Mouse (Mus musculus) CH12.LX (cell line): ENCODE results near the gene Mrln.
A peak's percentile ranks its signal among the peaks of the same experiment; 100 is the strongest.

Source experiments
- CTCF ChIP-seq, 2 experiments: IDR thresholded peaks in 1 of 2; conservative IDR thresholded peaks in 1 of 2; 2 replicates each; pipeline ENCODE4 v1.5.1; 2011 to 2012; ENCODE audit warnings: low read depth in 2 of 2, low read length in 2 of 2, improper control_type of control experiment in 1 of 2, inconsistent platforms in 1 of 2, mild to moderate bottlenecking in 1 of 2, moderate library complexity in 1 of 2
- E2F4 ChIP-seq: IDR thresholded peaks from 2 replicates; pipeline ENCODE4 v1.6.1; 2011; ENCODE audit warnings: low read depth, low read length, improper control_type of control experiment; ENCODE audit not compliant: insufficient replicate concordance
- EP300 ChIP-seq: IDR thresholded peaks from 2 replicates; pipeline ENCODE4 v1.6.1; 2011; ENCODE audit warnings: low read length, improper control_type of control experiment
- HCFC1 ChIP-seq: IDR thresholded peaks from 2 replicates; pipeline ENCODE4 v1.6.1; 2012; ENCODE audit warnings: low read depth, mild to moderate bottlenecking, inconsistent platforms, low read length, improper control_type of control experiment
- MAX ChIP-seq: IDR thresholded peaks from 2 replicates; pipeline ENCODE4 v1.6.1; 2011; ENCODE audit warnings: low read length, improper control_type of control experiment
- MXI1 ChIP-seq: IDR thresholded peaks from 2 replicates; pipeline ENCODE4 v1.6.1; 2011; ENCODE audit warnings: mild to moderate bottlenecking, low read depth, low read length, improper control_type of control experiment
- MYC ChIP-seq: IDR thresholded peaks from 2 replicates; pipeline ENCODE4 v1.6.1; 2011; ENCODE audit warnings: low read depth, mild to moderate bottlenecking, improper control_type of control experiment, low read length
- NELFE ChIP-seq: IDR thresholded peaks from 2 replicates; pipeline ENCODE4 v1.6.1; 2011; ENCODE audit warnings: low read depth, low read length, improper control_type of control experiment
- POLR2A ChIP-seq: IDR thresholded peaks from 2 replicates; pipeline ENCODE4 v1.6.1; 2011; ENCODE audit warnings: low read depth, mild to moderate bottlenecking, improper control_type of control experiment, low read length
- RCOR1 ChIP-seq: conservative IDR thresholded peaks from 2 replicates; pipeline ENCODE4 v1.6.1; 2012; ENCODE audit warnings: low read depth, mild to moderate bottlenecking, inconsistent platforms, low read length, improper control_type of control experiment
- ZKSCAN1 ChIP-seq: IDR thresholded peaks from 2 replicates; pipeline ENCODE4 v1.6.1; 2012; ENCODE audit warnings: low read depth, inconsistent platforms, low read length, improper control_type of control experiment, borderline replicate concordance

GRCm38 (mm10) chr10:70199466-70200210, 4.8 kb upstream of the Mrln start:
- no peak for TF ChIP-seq MYC
- no peak for TF ChIP-seq CTCF (conservative IDR thresholded peaks at IDR 0.05 in 1 of 2, IDR thresholded peaks at IDR 0.05 in 1 of 2; ENCODE audit: low read depth in 2 of 2, low read length in 2 of 2)
- TF ChIP-seq MXI1 = no peak
- no peak for TF ChIP-seq ZKSCAN1
- TF ChIP-seq POLR2A = no peak
- peak; percentile 18; the same call in 1 of the 2 replicates for TF ChIP-seq EP300
- no peak for TF ChIP-seq HCFC1
- no peak for TF ChIP-seq RCOR1
- TF ChIP-seq MAX = no peak
- no peak for TF ChIP-seq NELFE
- no peak for TF ChIP-seq E2F4
